ENCODE assay signal across 19 mouse cellular contexts in genomic region chr15:77923267-77924035, GRCm38 (mm10). TPM values are rescaled to one million over a fixed set of nuclear protein-coding genes. Genes with fewer than 3 reads are reported as not detected.
DNase-seq lines count a peak whose midpoint lies in the region; ATAC-seq and TF ChIP-seq lines count a peak whose summit lies in the region.
"Had no signal": no experiment of that assay in that cellular context is flagged by ENCODE, and none has a peak within 500 bp of the region (broad histone marks: within the 10 kb centered on the region; RNA-seq: fewer than 3 reads in every experiment).

No protein-coding gene starts in this region.

- 0 out of 2 replicates have a peak overlapping the region, but pooled peaks have one; percentile 6 for H3K9ac ChIP-seq in liver, adult 2 months (ENCODE audit: low read depth, low read length)
- no peak overlapping the region for H3K9ac ChIP-seq in liver, embryonic 11.5 days (ENCODE audit: low read depth, low read length)
- no peak overlapping the region for H3K9ac ChIP-seq in liver, embryonic 13.5 days
- H3K9ac ChIP-seq: embryonic facial prominence, embryonic 12.5 days had no signal

- peaks cover 18% of the 10 kb centered on the region; the same call in 1 of the 2 replicates for H3K36me3 ChIP-seq in liver, adult 2 months (ENCODE audit: control insufficient read depth, insufficient read depth, low read length)
- H3K36me3 ChIP-seq in liver, embryonic 11.5 days (ENCODE audit: control insufficient read depth, insufficient read depth, low read length) = peaks cover 40% of the 10 kb centered on the region
- peaks cover 89% of the 10 kb centered on the region for H3K36me3 ChIP-seq in liver, embryonic 13.5 days

- no peak for TF ChIP-seq CTCF in gastrocnemius, adult 2 months (IDR thresholded peaks at IDR 0.05)
- no peak for TF ChIP-seq CTCF in liver, adult 2 months (IDR thresholded peaks at IDR 0.05; ENCODE audit: low read depth, low read length)

- peaks cover 37% of the 10 kb centered on the region for H3K79me2 ChIP-seq in liver, adult 2 months (ENCODE audit: control insufficient read depth, insufficient read depth, low read length)

- no peak overlapping the region for H3K4me3 ChIP-seq in gastrocnemius, adult 2 months
- no peak overlapping the region for H3K4me3 ChIP-seq in liver, adult 2 months (ENCODE audit: insufficient read depth, low read depth, low read length)
- no peak overlapping the region for H3K4me3 ChIP-seq in liver, embryonic 11.5 days (ENCODE audit: low read depth, low read length)
- no peak overlapping the region for H3K4me3 ChIP-seq in liver, embryonic 13.5 days (replicated peaks)
- H3K4me3 ChIP-seq: embryonic facial prominence, embryonic 12.5 days; myocyte had no signal

- H3K9me3 ChIP-seq in liver, embryonic 11.5 days (ENCODE audit: control insufficient read depth, low read length) = no peaks in the 10 kb centered on the region
- H3K9me3 ChIP-seq in liver, embryonic 13.5 days (replicated peaks) = no peaks in the 10 kb centered on the region
- H3K9me3 ChIP-seq: embryonic facial prominence, embryonic 12.5 days had no signal

- intact Hi-C loops in gastrocnemius, adult 2 months (cut with DNase I) = no loop called here

- peak overlapping the region; percentile 38; the same call in 1 of the 2 replicates for H3K27ac ChIP-seq in gastrocnemius, adult 2 months
- peak overlapping the region; percentile 83 for H3K27ac ChIP-seq in liver, adult 2 months (replicated peaks; ENCODE audit: insufficient read depth, low read depth, low read length)
- H3K27ac ChIP-seq in liver, embryonic 11.5 days (ENCODE audit: low read depth, low read length) = no peak overlapping the region
- H3K27ac ChIP-seq in liver, embryonic 13.5 days = peak overlapping the region; percentile 76; the same call in 1 of the 2 replicates
- H3K27ac ChIP-seq: embryonic facial prominence, embryonic 12.5 days had no signal

- H3K4me1 ChIP-seq in liver, adult 2 months (ENCODE audit: control insufficient read depth, insufficient read depth, low read length) = peaks cover 40% of the 10 kb centered on the region
- H3K4me1 ChIP-seq in liver, embryonic 11.5 days (replicated peaks; ENCODE audit: control insufficient read depth, insufficient read depth, low read length) = peaks cover 8% of the 10 kb centered on the region
- H3K4me1 ChIP-seq in liver, embryonic 13.5 days (replicated peaks) = peaks cover 42% of the 10 kb centered on the region

- DNase-seq in gastrocnemius, adult 2 months = no peak
- DNase-seq in gastrocnemius, postnatal 25 days = no peak
- no peak for DNase-seq in liver, adult 2 months (ENCODE audit: extremely low read depth, low read depth, low spot score)
- no peak for DNase-seq in liver, embryonic 11.5 days (ENCODE audit: low spot score)
- DNase-seq in 416B (ENCODE audit: low read depth) = peak; percentile 43
- DNase-seq in liver, embryonic 13.5 days = no peak
- no peak for DNase-seq in spleen, adult 12 weeks (ENCODE audit: low spot score)
- DNase-seq: cerebellum, adult 11 months; cerebellum, postnatal 25 days; gastrocnemius, postnatal 36 days; heart, postnatal 36 days; lung, adult 2 months; thymus, adult 2 months had no signal

- no peak for ATAC-seq in liver, embryonic 11.5 days (replicated peaks; ENCODE audit: low FRiP score)
- no peak for ATAC-seq in liver, embryonic 13.5 days (ENCODE audit: low read depth)
- ATAC-seq in erythroid progenitor cell, adult 5-6 weeks (replicated peaks; ENCODE audit: low FRiP score, poor library complexity, severe bottlenecking) = no peak
- ATAC-seq: activated CD4-positive, CD25-positive, alpha-beta regulatory T cell, adult 4 months; hindbrain, embryonic 16.5 days had no signal

- WGBS in liver, adult 2 months = 42% methylated on average over 9 of the region's 9 CpGs
- WGBS in liver, embryonic 11.5 days = 70% methylated on average over 9 of the region's 9 CpGs
- 65% methylated on average over 9 of the region's 9 CpGs for WGBS in liver, embryonic 13.5 days (ENCODE audit: insufficient replicate concordance)

- no peaks in the 10 kb centered on the region for H3K27me3 ChIP-seq in liver, adult 2 months (ENCODE audit: control insufficient read depth, insufficient read depth, low read length)
- no peaks in the 10 kb centered on the region for H3K27me3 ChIP-seq in liver, embryonic 11.5 days (replicated peaks; ENCODE audit: control insufficient read depth, insufficient read depth, low read length)
- no peaks in the 10 kb centered on the region for H3K27me3 ChIP-seq in liver, embryonic 13.5 days
- H3K27me3 ChIP-seq: embryonic facial prominence, embryonic 12.5 days had no signal

- TF ChIP-seq POLR2A in liver, adult 2 months (IDR thresholded peaks at IDR 0.05; ENCODE audit: extremely low read depth, insufficient read depth, low read length) = no peak

- H3K4me2 ChIP-seq in liver, embryonic 11.5 days = no peak overlapping the region
- no peak overlapping the region for H3K4me2 ChIP-seq in liver, embryonic 13.5 days
- H3K4me2 ChIP-seq: embryonic facial prominence, embryonic 12.5 days; heart, embryonic 11.5 days had no signal

RNA-seq across cellular contexts. Expression of gene Txn2, which starts 5.4 kb away (rescaled TPM):
- 100 to 1,000 TPM; 189 to 247 TPM for total RNA-seq in gastrocnemius, adult 2 months (2021)
- 100 to 1,000 TPM; 210 to 254 TPM for total RNA-seq in gastrocnemius, postnatal 25 days (2021)
- total RNA-seq in liver, adult 2 months (2014; rRNA removed) = 85.3 and 96.1 TPM in 2 replicates
- polyA plus RNA-seq in liver, adult 2 months (2012; rRNA removed) = 441 and 448 TPM in 2 replicates
- polyA plus RNA-seq in liver, embryonic 11.5 days (2014; fragmentation: Nextera tagmentation; extraction: Ambion mirVana) = 377 and 390 TPM in 2 replicates
- 235 and 238 TPM in 2 replicates for polyA plus RNA-seq in liver, embryonic 13.5 days (2015; fragmentation: Nextera tagmentation; extraction: Ambion mirVana)
- 151 and 152 TPM in 2 replicates for total RNA-seq in erythroid progenitor cell, adult 5-6 weeks (2015; ENCODE audit: low replicate concordance)
- total RNA-seq in erythroid progenitor cell, adult 5-6 weeks (2017; ENCODE audit: low replicate concordance) = 30.3 and 35.2 TPM in 2 replicates

RNA-seq across cellular contexts. Expression of gene Foxred2, which starts 33.1 kb away (rescaled TPM):
- total RNA-seq in gastrocnemius, adult 2 months (2021) = under 1 TPM; 0.43 to 0.84 TPM
- total RNA-seq in gastrocnemius, postnatal 25 days (2021) = under 1 TPM; 0.54 to 0.86 TPM
- 0.13 and 0.18 TPM in 2 replicates for total RNA-seq in liver, adult 2 months (2014; rRNA removed)
- polyA plus RNA-seq in liver, adult 2 months (2012; rRNA removed) = 0.16 and 0.18 TPM in 2 replicates
- 3.3 and 3.6 TPM in 2 replicates for polyA plus RNA-seq in liver, embryonic 11.5 days (2014; fragmentation: Nextera tagmentation; extraction: Ambion mirVana)
- 1.0 and 1.1 TPM in 2 replicates for polyA plus RNA-seq in liver, embryonic 13.5 days (2015; fragmentation: Nextera tagmentation; extraction: Ambion mirVana)
- 3.4 and 4.3 TPM in 2 replicates for total RNA-seq in erythroid progenitor cell, adult 5-6 weeks (2015; ENCODE audit: low replicate concordance)
- total RNA-seq in erythroid progenitor cell, adult 5-6 weeks (2017; ENCODE audit: low replicate concordance) = 1.2 and 1.4 TPM in 2 replicates

RNA-seq across cellular contexts. Expression of gene Eif3d, which starts 47.2 kb away (rescaled TPM):
- total RNA-seq in gastrocnemius, adult 2 months (2021) = 10 to 100 TPM; 57.7 to 63.5 TPM
- total RNA-seq in gastrocnemius, postnatal 25 days (2021) = 10 to 100 TPM; 52.8 to 52.9 TPM
- total RNA-seq in liver, adult 2 months (2014; rRNA removed) = 57.3 and 61.3 TPM in 2 replicates
- polyA plus RNA-seq in liver, adult 2 months (2012; rRNA removed) = 92.9 and 115 TPM in 2 replicates
- polyA plus RNA-seq in liver, embryonic 11.5 days (2014; fragmentation: Nextera tagmentation; extraction: Ambion mirVana) = 327 and 368 TPM in 2 replicates
- 200 and 222 TPM in 2 replicates for polyA plus RNA-seq in liver, embryonic 13.5 days (2015; fragmentation: Nextera tagmentation; extraction: Ambion mirVana)
- total RNA-seq in erythroid progenitor cell, adult 5-6 weeks (2015; ENCODE audit: low replicate concordance) = 85.1 and 85.8 TPM in 2 replicates
- total RNA-seq in erythroid progenitor cell, adult 5-6 weeks (2017; ENCODE audit: low replicate concordance) = 66.9 and 68.2 TPM in 2 replicates
